Mouse (Mus musculus): ENCODE data around the gene Stxbp1.

Gene Stxbp1

DNA sequence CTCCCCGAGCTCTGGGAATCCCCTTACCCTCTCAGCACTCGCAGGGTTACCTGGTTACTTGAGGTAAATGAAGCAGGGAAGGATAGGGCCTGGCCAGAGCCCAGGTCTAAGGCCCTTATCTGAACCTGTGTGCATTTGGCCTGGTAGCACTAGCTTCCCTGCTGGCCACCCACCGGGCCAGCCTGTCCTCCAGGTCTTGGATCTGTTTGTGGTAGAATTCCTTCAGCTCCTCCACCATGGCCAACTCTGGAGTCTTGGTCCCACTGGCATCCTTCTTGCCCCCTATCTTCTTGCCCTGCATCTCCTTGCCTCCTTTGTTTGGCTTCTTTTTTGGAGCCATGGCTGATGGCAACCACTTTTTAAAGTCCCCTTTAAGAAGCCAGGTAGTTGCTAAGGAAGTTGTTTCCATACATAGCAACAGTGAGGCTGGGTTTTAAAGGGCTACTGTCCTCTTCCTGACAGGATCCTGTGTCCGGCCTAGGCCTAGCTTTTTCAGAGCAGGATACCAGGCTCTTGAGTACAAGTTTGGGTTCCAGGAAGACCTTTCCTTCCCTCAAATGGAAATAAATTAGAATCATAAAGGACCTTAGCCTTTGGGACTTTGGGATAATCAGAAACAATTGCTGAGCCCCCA lies 62.9 kb downstream of the Stxbp1 start, which contains the start of gene Cfap157:
TSS of gene Cfap157 (minus strand) at position 381 of the 634 bp plus-strand sequence.
- no peak for DNase-seq

DNA sequence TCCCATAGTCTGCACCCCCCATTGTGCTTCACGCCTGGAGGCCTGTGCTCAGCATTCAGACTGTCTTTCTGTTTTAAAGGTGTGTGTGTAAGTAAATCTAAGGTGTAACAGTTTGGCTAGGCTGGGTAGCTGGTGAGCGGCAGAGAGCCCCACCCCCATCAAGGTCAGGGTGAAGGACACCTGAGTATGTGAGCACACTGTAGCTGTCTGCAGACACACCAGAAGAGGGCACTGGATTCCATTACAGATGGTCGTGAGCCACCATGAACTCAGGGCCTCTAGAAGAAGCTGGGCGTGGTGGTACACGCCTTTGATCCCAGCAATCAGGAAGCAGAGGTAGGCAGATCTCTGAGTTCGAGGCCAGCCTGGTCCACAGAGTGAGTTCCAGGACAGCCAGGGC lies 65.3 kb downstream of the Stxbp1 start:
- no peak for DNase-seq

DNA sequence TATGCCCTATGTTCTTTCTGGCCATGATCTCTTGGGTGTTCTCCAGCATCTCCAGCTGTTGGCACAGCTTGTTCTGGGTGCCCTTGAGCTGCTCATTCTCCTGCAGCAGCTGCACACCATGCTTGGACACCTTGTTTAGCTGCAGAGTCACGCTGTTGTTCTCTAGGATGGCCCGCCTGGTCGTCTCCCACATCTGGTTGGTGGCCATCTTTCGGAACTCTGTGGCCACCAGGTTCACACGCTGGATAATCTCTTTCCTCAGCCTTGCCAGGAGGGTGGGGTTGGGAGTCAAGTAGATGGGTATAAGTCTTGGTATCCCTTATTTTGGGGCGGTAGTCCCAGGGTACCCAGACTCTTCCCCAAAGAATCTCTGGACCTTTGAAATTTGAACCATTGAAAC lies 67.3 kb downstream of the Stxbp1 start:
- DNase-seq = no peak

DNA sequence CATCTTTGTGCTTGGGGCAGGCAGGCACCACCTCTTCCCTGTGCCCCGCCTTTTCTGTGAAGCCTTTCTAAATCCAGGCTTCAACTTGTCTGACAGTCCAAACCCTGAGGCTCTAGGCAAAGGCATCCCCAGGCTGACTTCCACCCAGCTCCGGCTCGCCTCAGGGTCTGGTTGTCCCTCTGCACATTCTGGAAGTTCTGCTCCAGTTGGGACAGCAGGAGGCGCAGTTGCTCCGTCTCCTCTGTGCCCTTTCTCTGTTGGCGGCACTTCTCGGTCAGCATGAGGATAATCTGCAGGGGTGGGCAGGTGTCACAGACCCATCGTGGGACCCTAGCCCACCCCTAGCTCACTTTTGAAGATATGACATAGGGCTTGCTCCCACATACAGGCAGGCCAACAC lies 67.9 kb downstream of the Stxbp1 start:
- peak; percentile 83 to 87 for DNase-seq

DNA sequence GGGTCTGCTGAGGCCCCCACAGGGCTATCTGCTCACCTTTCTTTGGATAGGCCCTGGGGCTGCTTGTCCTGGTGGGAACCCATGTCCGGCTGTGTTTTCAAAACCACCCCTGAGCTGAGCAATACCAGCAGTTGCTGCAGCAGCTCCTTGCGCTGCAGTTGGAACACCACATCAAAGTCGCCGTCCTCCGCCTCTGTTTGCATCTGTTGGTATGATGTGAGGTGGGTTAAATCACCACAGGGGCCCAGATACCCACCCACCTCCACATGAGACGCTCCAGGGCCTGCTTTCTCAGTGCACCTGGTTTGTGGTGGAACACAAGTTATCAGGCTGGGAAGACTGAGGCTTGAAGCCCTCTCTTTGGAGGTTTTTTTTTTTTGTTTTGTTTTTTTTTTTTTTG lies 69.0 kb downstream of the Stxbp1 start:
- no peak for DNase-seq

DNA sequence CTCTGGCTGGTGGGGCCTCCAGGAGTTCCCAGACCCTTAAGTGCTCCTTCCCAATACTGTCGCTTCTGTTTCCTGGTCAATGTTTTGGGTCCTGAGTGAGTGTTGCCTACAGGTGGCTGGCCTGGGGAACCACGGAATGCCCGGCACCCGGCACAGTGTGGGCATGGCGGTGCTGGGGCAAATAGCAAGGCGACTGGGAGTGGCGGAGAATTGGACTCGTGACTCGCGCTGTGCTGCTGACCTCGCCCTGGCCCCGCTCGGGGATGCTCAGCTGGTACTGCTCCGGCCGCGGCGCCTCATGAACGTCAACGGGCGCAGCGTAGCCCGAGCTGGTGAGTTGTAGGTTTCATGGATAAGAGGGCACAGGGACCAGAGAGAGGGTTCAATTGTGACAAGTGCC lies 70.9 kb downstream of the Stxbp1 start:
- DNase-seq = no peak

DNA sequence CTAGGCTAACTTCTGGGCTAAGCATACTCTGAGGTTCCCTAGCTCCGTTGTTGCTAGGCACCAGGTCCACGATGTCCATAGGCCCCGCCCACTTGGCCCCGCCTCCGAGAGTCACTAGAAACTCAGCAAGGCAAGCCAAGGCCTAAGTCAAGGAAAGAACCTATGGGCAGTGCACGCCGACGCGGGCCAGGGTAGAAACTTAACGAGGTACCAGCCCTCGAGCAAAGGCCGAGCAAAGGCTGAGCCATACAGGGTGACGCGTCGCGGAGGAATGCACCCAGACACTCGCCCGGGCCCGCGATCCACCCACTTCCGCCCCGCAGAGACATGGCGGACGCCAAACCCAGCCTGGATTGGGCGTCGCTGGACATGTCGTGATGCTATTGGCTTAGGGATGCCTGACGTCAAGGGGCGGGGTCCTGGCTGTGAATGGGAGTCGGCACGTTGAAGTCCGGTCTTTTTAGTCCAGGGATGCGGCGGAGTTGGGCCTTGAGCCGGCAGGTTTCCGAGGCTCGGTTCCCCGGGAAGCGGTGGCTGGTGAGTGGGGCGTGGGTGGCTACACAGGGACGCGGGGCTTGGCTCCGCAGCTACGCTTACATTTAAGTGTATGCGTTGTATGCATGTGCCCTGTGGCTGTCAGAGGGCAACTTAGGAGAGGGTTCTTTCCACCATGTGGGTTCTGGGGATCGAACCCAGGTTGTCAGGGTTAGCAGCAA lies 71.5 kb downstream of the Stxbp1 start, which contains the start of the genes Ttc16 and Ptrh1:
TSS of gene Ttc16 (minus strand) at position 275 of the 716 bp plus-strand sequence.
TSS of gene Ptrh1 (plus strand) at position 428 of the 716 bp plus-strand sequence.
- DNase-seq = peak; percentile 98

DNA sequence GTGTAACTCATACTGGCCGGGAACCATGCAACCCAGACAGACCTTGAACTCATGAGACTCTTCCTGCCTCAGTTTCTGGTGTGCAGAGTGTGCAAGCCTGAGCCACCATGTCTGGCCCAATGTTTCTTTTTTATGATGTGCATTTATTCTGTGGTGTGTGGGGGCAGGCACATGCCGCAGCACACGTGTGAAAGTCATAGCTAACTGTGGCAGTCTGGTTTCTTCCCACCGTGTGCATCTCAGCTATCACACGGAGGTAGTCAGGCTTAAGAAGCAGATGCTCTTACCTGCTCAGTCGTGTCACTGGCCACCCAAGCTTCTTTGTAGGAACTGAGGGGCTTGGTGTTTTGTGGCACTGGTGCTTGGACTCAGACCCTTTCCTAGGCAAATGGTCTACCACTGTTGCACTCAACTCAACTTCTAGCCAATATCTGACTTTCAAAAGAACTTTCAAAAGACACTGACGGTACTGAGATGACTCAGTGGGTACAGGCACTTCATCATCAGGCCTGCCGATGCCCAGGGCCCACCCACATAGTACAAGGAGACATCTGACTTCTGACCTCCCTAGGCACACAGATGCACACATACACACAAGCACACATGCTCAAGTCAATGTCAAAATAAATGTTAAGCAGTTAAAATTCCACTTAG lies 74.3 kb downstream of the Stxbp1 start:
- DNase-seq = no peak

DNA sequence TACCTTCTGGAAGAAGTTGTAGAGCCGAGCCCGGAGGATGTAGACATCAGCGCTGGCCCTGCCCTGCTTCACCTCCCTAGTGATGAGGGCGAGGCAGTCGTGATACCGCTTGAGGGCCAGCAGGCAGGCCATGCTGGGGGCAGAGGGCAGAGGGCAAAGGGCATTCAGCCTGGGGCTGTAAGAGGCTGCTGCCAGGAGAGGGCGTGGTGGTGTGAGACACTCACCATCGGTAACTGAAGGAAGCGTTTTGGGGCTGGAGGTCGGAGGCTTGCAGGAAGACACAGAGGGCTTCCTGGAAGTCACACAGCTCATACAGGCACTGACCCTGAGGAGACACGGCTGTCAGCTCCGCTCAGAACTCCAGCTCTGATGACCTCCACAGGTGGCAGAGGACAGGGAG lies 75.2 kb downstream of the Stxbp1 start:
- DNase-seq = no peak

DNA sequence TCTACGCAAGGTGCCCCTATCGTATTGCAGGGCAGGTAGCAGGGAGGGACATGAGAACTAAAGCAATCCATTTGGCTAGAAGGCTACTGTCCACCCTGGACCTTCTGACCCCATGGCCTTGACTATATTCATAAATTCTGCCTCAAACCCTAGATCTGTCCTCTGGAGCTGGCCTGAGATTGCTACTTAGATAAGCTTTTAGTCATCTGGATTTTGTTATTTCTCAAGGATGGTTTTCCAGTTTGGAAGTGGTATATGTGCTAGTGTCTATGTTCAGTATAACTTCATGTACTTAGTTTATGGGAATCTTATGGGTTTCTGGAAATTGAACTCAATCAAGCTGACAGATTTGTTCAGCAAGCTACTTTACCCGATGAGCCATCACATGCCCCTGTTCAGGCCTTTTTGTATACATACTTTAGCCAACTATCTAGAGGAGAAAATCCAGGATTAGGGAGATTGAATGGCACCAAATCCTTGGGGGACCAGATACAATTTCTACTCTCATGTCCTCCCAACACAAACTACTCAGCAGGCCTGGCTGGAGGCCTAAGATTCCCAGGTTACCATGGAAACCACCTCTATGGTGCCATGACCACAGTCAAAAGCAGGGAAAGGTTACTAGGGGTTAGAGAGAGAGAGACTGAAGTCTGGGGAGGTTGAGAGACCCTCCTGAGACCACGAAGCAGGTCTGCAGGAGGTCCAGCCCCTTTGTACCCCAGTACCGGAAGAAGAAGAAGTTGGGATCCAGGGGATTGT lies 77.5 kb downstream of the Stxbp1 start:
- DNase-seq = no peak

DNA sequence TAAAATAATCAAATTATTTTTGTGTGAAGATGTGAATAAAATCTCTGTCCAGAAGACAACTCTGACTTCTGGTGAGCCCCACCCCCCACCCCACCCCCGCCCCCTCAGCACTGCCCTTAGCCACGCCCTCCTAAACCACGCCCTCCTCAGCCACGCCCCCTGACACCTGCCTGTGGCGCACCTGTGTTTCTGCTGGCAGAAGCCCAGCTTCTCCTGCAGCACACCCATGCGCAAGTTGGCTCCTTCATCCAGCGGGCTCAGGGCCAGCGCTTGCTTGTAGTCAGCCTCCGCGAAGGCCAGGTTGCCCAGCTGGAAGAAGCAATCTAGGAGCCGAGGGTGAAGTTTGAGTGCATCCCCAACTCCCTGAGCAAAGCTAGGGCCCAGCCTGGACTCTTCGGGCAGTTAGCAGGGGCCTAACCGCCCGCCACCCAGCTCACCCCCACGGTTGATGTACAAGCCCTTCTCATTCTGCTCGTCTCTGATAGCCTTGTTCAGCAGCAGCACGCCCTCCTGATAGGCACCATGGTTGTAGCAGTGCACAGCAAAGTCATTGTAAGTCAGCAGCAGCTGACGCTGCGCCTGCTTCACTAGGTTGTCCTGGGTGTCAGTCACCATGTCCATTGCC lies 78.3 kb downstream of the Stxbp1 start:
- DNase-seq = peak; percentile 64 to 82

DNA sequence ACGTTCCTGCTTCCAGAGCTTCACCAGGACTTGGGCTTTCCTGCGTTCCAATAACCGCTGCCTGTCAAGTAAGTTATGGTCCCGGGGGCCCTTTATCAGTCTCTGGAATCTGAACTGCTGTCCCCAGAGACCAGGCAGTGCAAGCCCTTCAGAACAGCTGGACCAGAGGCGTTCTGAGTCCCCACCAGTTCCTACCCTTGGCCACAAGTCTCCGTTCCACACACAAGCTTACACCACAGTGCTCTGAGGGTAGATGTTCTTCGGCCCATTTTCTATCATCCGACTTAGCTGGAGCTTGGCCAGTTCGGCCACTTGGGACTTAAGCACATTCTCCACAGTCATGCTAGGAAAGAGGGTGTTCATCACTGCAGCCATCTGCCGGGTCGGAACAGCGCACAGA lies 79.8 kb downstream of the Stxbp1 start:
- DNase-seq = no peak

DNA sequence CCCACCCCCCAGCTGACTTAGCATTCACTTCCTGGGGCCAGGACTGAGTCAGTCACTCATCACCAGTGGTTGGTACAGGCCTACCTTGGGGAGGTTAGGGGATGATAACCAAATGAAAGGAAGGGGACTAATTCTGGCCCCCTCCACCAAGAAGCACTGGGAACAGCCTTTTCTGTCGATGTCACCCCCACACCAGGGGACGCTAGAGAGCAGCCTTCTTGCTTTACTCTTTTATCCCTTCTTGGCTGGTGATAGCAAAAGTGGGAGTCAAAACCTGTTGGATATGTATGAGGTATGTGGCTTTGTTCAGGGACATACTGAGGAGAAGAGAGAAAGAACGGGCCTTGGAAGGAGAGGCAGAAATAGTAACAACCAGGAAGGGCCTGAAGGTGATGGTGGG lies 83.7 kb downstream of the Stxbp1 start:
- DNase-seq = no peak

DNA sequence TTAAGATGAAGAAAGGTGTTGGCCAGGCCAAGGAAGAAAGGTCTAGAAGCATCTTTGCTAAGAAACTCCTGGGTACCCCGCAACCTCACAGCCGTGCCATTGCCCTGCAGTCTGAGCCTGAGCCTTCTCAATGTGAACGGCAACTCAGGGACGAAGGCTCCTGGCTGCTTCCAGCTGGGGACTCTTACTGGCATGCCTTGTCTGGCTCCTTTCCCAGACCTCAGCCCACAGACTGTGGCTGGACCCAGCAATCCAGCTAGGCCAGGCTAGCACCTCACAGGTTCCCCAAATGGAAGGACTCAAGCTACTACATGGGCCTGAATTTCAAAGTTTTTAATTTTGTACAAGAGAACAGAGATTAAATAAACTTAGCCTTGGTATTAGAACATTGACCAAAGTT lies 85.2 kb downstream of the Stxbp1 start:
- DNase-seq = no peak

DNA sequence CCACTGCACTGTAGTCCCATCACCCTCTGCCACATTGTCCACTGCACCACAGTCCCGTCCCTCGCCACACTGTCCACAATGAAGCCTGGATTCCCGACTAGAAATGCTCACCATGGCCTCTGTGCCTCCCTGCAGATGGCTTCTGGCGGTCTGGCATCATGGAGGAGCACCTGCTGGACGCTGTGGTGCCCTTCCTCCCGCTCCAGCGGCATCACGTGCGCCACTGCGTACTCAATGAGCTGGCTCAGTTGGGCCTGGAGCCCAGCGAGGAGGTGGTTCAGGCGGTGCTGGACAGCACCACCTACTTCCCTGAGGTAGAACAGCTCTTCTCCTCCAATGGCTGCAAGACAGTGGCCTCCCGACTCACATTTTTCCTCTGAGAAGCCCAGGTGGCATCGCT lies 85.7 kb downstream of the Stxbp1 start:
- DNase-seq = peak; percentile 43 to 61

DNA sequence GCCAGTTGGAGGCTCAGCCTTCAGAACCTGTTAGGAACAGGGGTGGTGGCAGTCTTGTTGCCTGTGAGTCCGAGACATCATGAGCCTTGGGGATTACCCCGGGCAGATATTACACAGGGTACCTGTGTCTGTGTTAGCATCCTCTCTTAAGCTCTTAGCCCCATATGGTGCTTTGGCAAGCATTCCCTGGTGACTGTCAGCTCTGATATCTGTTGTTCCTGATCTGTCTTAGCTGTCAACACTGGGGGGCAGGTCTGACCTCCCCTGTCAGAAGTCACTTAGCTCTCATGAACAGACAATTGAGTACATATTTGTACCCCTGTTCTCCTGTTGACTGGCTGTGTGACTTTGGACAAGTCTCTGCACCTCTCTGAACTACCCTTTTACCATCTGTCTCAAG lies 88.0 kb downstream of the Stxbp1 start:
- no peak for DNase-seq

DNA sequence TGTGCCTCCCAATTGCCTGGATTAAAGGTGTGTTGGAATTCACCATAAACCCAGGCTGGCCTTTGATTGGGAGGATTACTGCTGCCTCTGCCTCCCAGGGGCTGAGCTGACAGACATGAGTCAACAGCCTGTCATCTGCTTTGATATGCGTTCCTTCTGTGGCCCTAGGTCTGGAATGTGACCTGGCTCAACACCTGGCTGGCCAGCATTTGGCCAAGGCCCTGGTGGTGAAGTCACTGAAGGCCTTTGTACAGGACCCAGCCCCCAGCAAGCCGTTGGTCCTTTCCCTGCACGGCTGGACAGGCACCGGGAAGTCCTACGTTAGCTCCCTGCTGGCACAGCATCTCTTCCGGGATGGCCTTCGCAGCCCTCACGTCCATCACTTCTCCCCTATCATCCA lies 88.5 kb downstream of the Stxbp1 start:
- no peak for DNase-seq

DNA sequence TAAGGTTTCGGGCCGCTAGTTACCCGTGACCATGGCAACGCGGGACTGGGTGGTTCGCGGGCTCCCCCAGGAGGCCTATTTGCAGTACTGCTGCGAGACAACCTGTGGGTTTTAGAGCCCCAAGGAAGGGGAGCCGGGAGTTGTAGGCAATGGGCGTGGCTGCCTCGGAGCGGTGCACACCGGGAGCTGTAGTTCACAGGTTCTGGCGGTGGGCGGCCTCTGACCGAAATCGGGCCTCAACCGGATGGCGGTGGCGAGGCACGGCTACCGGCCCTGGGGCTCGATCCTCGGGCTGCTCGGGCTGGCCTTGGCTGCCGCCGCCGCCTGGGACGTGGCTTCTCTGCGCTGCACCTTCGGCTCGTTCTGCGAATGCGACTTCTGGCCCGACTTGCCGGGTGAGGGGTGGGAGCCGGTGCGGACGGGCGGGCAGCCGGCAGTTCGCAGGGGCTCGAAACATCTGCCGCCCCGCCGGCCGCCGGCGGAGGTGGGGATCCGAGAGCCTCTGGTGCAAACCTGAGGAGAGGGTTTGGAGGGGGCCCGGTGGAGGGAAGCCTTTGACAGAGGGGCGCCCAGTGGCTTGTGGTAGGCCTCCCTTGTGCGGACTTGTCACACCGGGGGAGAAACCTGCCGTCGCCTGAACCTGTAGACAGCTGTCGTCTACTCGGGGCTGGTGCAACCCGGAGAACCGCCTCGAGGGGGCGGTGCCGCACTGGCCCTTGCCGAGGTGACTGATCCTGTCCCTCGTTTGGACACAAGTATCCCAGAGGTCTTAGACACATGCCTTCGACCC lies 89.8 kb downstream of the Stxbp1 start, which contains the start of gene Tor2a:
TSS of gene Tor2a (plus strand) at position 179 of the 790 bp plus-strand sequence.
- DNase-seq = peak; percentile 94 to 97

DNA sequence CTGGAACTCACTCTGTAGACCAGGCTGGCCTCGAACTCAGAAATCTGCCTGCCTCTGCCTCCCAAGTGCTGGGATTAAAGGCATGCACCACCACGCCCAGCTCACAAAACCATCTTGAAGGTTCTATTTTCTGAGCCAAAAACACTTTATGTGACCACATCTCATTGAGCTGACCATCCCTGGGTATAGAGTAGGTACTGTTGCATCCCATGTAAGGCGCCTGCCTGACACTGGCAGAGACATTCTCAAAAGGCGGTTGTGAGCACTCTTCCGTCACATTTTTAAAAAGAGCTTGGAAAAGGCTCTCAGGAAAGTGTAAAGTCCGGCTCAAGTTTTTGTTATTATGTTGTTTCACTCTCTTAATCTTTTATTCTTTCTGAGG lies 90.4 kb downstream of the Stxbp1 start:
- no peak for DNase-seq

DNA sequence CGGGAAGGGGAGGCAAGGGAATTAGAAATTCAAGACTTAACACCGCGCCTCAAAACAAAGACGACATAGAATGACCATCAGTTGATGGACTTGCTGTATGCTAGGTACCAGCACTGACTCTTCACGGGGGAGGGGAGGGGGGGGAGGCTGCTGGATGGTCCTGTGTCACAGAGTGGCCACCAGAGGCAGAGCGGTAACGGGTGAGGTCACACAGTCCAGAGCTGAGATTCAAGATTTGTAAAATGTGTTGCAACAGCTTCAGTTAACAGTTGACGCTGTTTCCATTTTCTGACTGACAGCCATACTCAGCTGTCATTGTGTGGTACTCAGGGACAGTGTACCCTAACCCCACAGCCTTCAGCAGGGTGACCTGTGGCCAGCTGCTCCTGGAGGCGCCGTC lies 94.9 kb downstream of the Stxbp1 start:
- no peak for DNase-seq

DNA sequence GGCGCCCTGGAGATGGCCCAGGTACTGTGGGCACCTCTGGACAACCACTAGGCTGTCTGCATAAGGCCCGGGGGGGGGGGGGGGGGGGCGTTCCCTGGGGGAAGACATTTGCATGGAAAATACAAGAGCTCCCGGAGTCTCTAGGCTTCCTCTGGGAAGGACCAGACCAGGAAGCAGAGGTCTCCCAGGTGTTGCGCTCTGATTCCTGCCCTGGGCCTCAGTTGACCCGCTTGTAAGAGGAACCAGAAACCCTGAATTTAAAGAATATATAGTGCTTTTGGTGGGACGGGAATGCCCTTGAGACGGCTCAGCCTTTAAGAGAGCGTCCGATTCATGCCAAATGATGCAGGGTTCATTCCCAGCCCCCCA lies 95.4 kb downstream of the Stxbp1 start:
- no peak for DNase-seq
